Mouse (Mus musculus) liver, postnatal 0 days (tissue): Measurements from ENCODE around the gene Rapgef5.

Source experiments
- CTCF ChIP-seq: sonication (generic); IDR thresholded peaks from 2 replicates; pipeline ENCODE4 v1.5.1; 2016; ENCODE audit warnings: antibody characterized with exemption, low read depth
- EP300 ChIP-seq: IDR thresholded peaks from 2 replicates; pipeline ENCODE4 v1.6.1; 2016; ENCODE audit warnings: antibody characterized with exemption, low read depth, mild to moderate bottlenecking

DNA sequence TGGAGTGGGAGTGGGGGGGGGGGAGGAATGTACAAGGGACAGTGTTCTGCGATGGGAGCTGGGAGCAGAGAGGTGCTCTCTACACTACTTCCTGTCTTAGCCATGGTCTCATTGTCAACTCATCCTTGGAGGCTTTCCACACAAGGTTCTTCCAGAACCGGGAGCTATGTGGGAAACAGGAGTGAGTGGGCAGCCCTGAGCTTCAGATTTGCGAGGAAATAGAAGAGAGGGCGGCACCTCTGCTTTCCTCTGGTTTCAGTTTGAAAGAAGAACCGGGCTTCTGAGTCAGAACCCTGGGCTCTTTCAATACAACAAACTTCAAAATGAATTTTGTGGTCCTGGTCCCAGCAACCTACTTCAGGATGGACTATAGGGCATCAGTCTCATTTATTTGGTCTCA is 244.1 kb downstream of the Rapgef5 start:
- TF ChIP-seq CTCF (no peak), EP300 (no peak)
